Mouse (Mus musculus) embryonic facial prominence, embryonic 13.5 days (tissue): ENCODE measurements around the gene Layn. TPM values are rescaled to one million over a fixed set of nuclear protein-coding genes. Genes with fewer than 3 reads are reported as not detected.

Experiments used
- ATAC-seq: fragments of 200-750 bp; cut with Nextera tagmentation; 2 replicates; pipeline ENCODE4 v1.8.0; 2017; ENCODE audit warnings: low read depth; ENCODE audit not compliant: insufficient number of reproducible peaks, insufficient read depth, low FRiP score, low TSS enrichment
- H3K27ac ChIP-seq: fragments of 300-500 bp; sonication (generic); 2 replicates; pipeline ENCODE4 v1.5.1; 2015; ENCODE audit warnings: moderate library complexity, mild to moderate bottlenecking, inconsistent platforms
- H3K27me3 ChIP-seq: fragments of 300-500 bp; sonication (generic); 2 replicates; pipeline ENCODE4 v1.6.1; 2015; ENCODE audit warnings: mild to moderate bottlenecking, inconsistent platforms
- H3K36me3 ChIP-seq: fragments of 300-500 bp; sonication (generic); 2 replicates; pipeline ENCODE4 v1.6.1; 2015; ENCODE audit warnings: mild to moderate bottlenecking, inconsistent platforms
- H3K4me1 ChIP-seq: fragments of 300-500 bp; sonication (generic); 2 replicates; pipeline ENCODE4 v1.6.1; 2015; ENCODE audit warnings: inconsistent platforms
- H3K4me2 ChIP-seq: fragments of 300-500 bp; sonication (generic); 2 replicates; pipeline ENCODE4 v1.6.1; 2015; ENCODE audit warnings: moderate library complexity, mild to moderate bottlenecking, inconsistent platforms
- H3K4me3 ChIP-seq: fragments of 300-500 bp; sonication (generic); 2 replicates; pipeline ENCODE4 v1.5.1; 2015; ENCODE audit warnings: mild to moderate bottlenecking, inconsistent platforms
- H3K9ac ChIP-seq: fragments of 300-500 bp; sonication (generic); 2 replicates; pipeline ENCODE4 v1.6.1; 2015; ENCODE audit warnings: mild to moderate bottlenecking, inconsistent platforms
- H3K9me3 ChIP-seq: fragments of 300-500 bp; sonication (generic); 2 replicates; pipeline ENCODE4 v1.6.1; 2016; ENCODE audit warnings: inconsistent platforms
- WGBS: fragments of 180-500 bp; shearing (Covaris S2); methylation state at CpG from one replicate; pipeline ENCODE4 v1.1.7; 2015; ENCODE audit warnings: mixed read lengths; 5-methylcytosine and 5-hydroxymethylcytosine counted together
- polyA plus RNA-seq: library from polyadenylated mRNA; unstranded; fragments of >200 nt; fragmentation: Nextera tagmentation; extraction: Ambion mirVana; gene quantifications from 2 replicates; pipeline ENCODE4 v1.2.1, GENCODE M21; 2015

Gene Layn
- polyA plus RNA-seq, result 4.5 and 5.4 TPM in 2 replicates

DNA sequence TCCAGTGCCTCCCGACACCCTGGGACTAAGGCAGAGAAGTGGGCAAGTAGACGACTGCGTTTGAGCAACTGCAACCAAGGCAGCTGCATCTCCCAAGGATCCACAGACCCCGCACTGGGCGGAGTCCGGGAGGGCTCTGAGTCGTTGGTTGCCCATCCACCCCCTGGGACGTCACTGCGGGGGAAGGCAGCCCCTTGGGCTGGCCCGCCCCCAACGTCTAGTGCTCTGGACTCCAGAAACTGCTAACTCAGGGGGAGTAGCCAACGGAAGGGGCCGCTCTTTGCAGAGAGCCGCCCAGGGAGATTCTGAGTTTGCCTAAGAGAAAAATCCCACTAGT, at the start of gene Layn:
Gene Layn (minus strand): TSS at position 116 of the 337 bp plus-strand sequence.
- Histone ChIP-seq H3K36me3 (no peaks in the 10 kb centered on the region), H3K27ac (peak within 1 kb of the TSS; percentile 55), H3K9me3 (no peaks in the 10 kb centered on the region), H3K27me3 (no peaks in the 10 kb centered on the region), H3K9ac (peak within 1 kb of the TSS; percentile 76), H3K4me2 (peak within 1 kb of the TSS; percentile 84), H3K4me1 (peaks cover 22% of the 10 kb centered on the region), H3K4me3 (peak within 1 kb of the TSS; percentile 53)
- peak; percentile 91 for ATAC-seq
- under 1% methylated on average over 14 of the region's 14 CpGs for WGBS

DNA sequence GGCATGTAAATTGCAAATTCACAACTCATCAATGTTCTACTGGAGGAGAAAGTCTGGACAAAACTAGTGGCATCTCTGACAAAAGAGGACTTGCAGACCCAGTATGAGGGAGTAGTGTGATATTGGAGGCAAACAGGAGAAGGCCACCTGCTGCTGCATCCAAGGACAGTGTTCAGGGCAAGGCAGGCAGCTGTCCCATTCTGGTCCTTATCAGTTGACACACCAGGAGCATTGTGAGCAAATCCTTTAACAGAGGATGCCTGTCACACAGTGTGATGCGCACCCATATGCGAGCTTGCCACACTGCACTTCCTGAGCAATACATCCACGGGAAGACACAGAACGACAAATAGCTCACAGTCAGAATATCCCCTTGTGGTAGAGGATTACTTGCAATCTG, 37.9 kb upstream of the Layn start:
- WGBS, result 67% methylated on average over 4 of the region's 4 CpGs
- no peak overlapping the region for H3K27ac ChIP-seq
- H3K4me2 ChIP-seq, result no peak overlapping the region

DNA sequence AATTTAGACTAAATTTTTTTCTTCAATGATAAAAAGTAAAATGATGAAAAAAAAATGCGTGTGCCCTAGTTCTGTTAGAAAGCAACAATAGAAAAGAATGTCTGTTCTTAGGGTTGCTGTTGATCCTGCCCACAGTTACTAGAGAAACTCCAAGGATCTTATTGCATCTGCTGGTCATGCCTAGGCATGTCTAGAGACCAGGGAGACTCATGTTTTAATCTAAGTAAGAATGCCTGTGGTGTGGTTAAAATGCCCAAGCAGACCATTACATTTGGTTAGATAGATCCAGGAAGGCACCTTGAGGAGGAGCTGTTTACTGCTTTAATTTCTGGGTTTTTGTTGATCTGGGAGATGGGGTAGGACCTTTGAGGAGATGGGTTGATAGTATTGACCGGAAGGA, 28.9 kb upstream of the Layn start:
- no peak for ATAC-seq
- Histone ChIP-seq H3K4me2 (no peak overlapping the region), H3K9ac (no peak overlapping the region), H3K27ac (no peak overlapping the region), H3K9me3 (no peaks in the 10 kb centered on the region), H3K36me3 (no peaks in the 10 kb centered on the region), H3K4me1 (peaks cover 13% of the 10 kb centered on the region), H3K27me3 (peaks cover 25% of the 10 kb centered on the region), H3K4me3 (no peak overlapping the region)
- 85% methylated on average over 2 of the region's 2 CpGs for WGBS

More for the DNA sequence above, 37.9 kb upstream of the Layn start:
- no peaks in the 10 kb centered on the region for H3K36me3 ChIP-seq
- H3K9me3 ChIP-seq, result no peaks in the 10 kb centered on the region
- H3K4me1 ChIP-seq, result no peaks in the 10 kb centered on the region
- H3K4me3 ChIP-seq, result no peak overlapping the region
- no peak for ATAC-seq
- H3K9ac ChIP-seq, result no peak overlapping the region
- H3K27me3 ChIP-seq, result no peaks in the 10 kb centered on the region

DNA sequence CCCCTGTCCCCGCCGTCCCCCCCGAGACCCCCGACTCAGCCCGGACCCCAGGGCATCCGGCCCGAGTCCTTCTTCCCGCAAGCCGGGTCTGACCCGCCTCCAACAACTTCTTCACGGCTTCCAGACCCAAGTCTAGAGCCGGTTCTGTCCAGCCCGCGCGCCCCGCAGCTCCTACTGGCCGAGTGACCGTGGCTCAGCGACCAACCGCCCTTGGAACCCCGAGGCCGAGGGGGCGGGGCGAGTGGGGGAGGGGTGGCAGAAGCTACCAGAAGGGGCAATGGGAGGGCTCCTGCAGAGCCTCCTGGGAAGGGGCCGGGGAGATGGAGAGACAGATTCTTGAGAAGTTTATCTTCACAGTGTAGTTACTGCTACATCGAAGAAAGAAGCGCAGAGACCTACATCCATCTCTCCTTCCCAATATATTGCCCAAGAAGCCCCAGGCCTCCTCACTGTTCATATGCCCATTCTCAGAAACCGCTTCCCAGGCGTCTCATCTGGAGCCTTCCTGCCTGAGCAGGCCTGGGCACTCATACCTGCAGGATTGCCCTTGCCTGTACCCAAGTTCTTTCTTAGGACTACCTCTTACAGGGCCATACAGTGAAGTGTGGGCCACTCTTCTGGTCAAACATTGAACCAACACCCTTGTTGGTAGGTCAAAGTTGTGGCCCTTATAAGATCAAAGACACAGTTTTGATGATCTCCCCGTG, 27.1 kb upstream of the Layn start:
- Histone ChIP-seq H3K9ac (peak overlapping the region; percentile 78), H3K27ac (no peak overlapping the region), H3K27me3 (peaks cover 30% of the 10 kb centered on the region), H3K4me2 (peak overlapping the region; percentile 100), H3K4me1 (peaks cover 13% of the 10 kb centered on the region), H3K9me3 (no peaks in the 10 kb centered on the region), H3K4me3 (peak overlapping the region; percentile 62), H3K36me3 (no peaks in the 10 kb centered on the region)
- no peak for ATAC-seq
- WGBS, result 12% methylated on average over 26 of the region's 30 CpGs

DNA sequence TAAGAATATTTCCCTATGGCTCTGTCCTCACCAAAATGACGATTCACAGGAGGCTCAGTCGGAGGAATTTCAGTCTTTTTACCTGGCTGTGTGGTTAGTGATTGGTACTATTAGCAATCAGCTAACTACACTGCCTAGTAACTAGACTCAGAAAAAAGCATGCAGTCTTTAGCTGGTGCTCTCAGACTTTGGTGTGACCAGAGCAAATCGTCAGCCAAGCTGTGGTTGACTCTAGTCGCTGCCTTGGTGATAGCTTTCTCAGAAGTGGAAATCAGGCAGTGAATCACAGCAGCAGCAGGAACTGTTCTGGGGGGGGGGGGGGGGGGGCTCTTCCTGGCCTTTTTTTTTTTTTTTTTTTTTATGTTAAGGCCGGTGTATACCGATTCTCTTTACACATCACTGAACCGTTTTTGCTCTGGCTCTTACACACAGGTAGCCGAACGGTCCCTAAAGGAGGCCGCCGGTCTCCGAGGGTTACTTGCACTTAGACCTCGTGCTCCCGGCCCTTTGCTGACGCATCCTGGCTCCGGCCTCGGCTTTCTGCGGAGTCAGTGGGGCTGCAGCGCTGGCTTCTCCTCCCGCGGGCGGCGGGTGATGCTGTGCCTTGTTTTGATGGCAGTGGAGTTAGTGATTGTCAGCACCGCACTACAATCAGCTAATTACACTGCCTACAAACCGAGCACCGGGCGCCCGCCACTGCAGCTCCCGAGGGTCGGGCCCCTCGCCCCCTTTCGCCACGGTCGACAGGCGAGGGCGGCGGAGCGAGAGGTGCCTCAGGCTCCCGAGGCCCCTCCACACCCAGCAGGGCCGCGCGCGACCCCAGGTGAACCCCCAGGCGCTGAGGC, 26.3 kb upstream of the Layn start:
- H3K9me3 ChIP-seq, result no peaks in the 10 kb centered on the region
- H3K4me2 ChIP-seq, result peak overlapping the region; percentile 100
- H3K9ac ChIP-seq, result peak overlapping the region; percentile 78
- WGBS, result 1% methylated on average over 43 of the region's 44 CpGs
- no peak overlapping the region for H3K27ac ChIP-seq
- ATAC-seq, result no peak
- H3K4me1 ChIP-seq, result peaks cover 13% of the 10 kb centered on the region
- no peaks in the 10 kb centered on the region for H3K36me3 ChIP-seq
- peaks cover 30% of the 10 kb centered on the region for H3K27me3 ChIP-seq
- peak overlapping the region; percentile 62 for H3K4me3 ChIP-seq

DNA sequence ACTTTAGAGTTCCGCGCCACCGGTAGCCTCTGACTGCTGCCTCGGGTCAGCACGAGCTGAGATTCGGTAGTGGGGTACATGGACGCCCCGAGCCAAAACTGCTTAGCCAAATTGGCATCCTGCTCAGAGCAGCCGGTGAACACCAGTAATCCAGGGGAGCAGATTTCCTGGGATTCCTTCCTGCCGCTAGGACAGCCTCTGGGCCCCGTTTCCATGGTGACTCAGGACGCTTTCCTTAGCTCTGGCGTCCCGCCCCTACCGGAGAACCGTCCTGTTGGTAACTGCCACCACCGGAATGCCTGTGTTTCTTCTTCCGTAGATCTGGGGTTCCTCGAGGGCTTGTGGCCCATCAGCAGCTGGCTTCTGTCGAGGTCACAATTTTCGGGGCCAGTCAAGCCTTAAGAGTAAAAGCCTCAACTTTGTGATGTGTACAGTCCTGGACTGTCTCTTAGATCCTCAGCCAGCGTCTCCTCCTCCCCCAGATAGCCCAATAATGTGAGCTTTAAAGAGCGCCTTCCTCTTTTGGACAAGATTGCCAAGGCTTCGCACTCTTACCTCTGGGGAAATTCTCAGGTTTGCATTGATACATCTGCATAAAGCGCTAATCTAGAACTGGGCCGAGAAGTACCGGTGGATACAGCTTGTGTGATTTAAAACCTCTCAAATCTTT, 25.0 kb upstream of the Layn start, which contains the start of gene 4833427G06Rik:
Gene 4833427G06Rik (minus strand): TSS at position 323 of the 670 bp plus-strand sequence.
- H3K27me3 ChIP-seq, result peaks cover 30% of the 10 kb centered on the region
- WGBS, result 7% methylated on average over 27 of the region's 27 CpGs
- H3K27ac ChIP-seq, result no peak within 1 kb of the TSS
- ATAC-seq, result 0 out of 2 replicates have a peak, but pooled peaks have one; percentile 43
- H3K4me1 ChIP-seq, result peaks cover 13% of the 10 kb centered on the region
- H3K36me3 ChIP-seq, result no peaks in the 10 kb centered on the region
- 0 out of 2 replicates have a peak within 1 kb of the TSS, but pooled peaks have one; percentile 52 for H3K9ac ChIP-seq
- H3K9me3 ChIP-seq, result no peaks in the 10 kb centered on the region
- H3K4me3 ChIP-seq, result peak within 1 kb of the TSS; percentile 62
- H3K4me2 ChIP-seq, result peak within 1 kb of the TSS; percentile 100

DNA sequence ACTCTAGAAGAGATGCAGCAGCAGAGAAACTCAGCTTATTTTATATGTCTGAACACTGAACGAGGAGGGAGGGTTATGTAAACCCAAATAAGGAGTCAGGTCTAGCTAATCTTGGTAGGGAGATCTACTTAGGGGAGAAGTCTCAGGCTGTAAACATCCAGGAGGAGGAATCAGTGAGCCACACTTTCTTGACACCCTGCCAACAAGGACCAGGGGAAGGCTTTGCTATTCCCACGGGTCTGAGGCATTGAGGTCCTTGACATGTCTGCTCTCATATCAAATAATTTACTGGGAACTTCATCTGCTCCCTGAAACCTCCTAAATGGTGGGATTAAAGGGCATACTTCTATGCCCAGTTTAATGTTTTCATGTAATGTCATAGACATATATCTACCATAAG, 19.4 kb upstream of the Layn start:
- ATAC-seq, result no peak
- Histone ChIP-seq H3K27me3 (peaks cover 7% of the 10 kb centered on the region), H3K4me2 (no peak overlapping the region), H3K4me3 (no peak overlapping the region), H3K27ac (no peak overlapping the region), H3K36me3 (no peaks in the 10 kb centered on the region), H3K4me1 (no peaks in the 10 kb centered on the region), H3K9ac (no peak overlapping the region), H3K9me3 (no peaks in the 10 kb centered on the region)
- WGBS, result 56% methylated on average over 2 of the region's 2 CpGs

DNA sequence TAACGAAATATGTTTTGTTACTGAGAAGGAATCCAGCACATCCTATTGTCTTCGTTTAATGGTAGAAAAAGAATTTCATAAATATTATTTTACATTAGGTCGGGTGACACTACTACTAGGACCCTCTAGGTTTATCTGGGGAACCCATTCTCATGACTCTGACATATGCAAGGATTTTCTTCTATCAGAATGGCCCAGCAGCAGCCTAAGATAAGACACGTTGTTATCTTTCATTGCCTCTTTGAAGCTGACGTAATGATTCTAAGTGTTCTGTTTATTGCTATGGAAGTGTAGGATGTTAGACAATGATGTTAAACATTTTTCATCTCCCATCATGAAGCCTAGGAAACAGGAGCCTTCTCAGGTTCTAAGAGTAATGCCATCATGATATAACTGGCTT, 16.8 kb upstream of the Layn start:
- Histone ChIP-seq H3K4me3 (no peak overlapping the region), H3K9ac (no peak overlapping the region), H3K27me3 (no peaks in the 10 kb centered on the region), H3K27ac (no peak overlapping the region), H3K36me3 (no peaks in the 10 kb centered on the region), H3K9me3 (no peaks in the 10 kb centered on the region), H3K4me2 (no peak overlapping the region), H3K4me1 (no peaks in the 10 kb centered on the region)
- 77% methylated on average over 5 of the region's 5 CpGs for WGBS
- ATAC-seq, result no peak

DNA sequence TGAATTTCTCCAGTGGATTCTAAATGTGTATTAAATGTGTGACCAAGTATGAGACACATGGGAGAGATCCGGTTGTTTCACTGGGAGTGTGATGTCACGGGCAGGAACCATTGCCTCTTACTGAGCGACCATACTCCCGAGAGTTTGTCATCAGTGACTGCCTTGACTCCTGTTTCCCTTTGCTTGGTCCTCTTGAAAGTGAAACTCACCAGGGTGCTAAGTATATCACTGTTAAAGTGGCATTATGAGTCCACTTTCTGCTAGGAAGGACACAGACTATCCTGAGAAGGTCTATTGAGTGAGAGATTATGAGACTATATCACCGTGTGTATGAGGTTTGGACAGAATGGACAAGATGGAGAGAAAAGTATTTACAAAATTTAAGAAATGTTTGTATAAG, 4.7 kb upstream of the Layn start:
- Histone ChIP-seq H3K36me3 (no peaks in the 10 kb centered on the region), H3K9me3 (no peaks in the 10 kb centered on the region), H3K4me1 (peaks cover 10% of the 10 kb centered on the region), H3K9ac (no peak overlapping the region), H3K27ac (no peak overlapping the region), H3K27me3 (no peaks in the 10 kb centered on the region), H3K4me3 (no peak overlapping the region), H3K4me2 (no peak overlapping the region)
- 81% methylated on average over 5 of the region's 5 CpGs for WGBS
- ATAC-seq, result no peak

DNA sequence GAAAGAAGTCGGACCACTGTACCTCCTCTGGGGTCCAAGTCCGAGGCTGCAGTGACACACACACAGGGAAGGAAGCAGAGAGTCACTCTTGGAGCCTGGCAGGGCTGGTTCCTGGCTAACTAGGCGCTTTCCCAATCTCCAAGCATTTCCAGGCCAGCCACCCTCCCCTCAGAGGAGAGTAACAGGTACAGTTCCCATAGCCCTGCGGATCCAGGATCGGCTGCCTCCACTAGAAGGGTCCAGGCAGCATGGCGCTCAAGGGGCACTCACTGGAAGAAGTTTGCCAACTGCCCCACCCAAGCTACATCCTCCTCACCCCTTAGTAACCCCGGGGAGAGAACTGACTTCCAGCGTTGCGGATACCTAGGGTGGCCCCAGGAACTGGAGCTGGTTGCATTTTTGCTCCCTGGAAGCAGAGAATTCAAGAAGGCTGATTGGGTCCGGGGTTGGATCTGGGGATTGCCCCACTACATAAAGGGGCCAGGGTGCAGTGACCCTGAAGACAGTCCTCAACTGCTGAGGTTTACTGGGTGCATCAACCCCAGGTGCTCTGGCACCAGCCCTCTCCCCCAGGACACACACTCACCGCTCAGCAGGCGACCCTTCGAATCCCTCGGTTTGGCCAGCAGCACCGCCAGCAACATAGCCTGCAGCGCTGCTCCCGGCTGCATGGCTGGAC, 455 bp downstream of the Layn start:
- WGBS, result under 1% methylated on average over 17 of the region's 17 CpGs
- peaks cover 22% of the 10 kb centered on the region for H3K4me1 ChIP-seq
- H3K9me3 ChIP-seq, result no peaks in the 10 kb centered on the region
- H3K4me3 ChIP-seq, result peak overlapping the region; percentile 53
- peak overlapping the region; percentile 76 for H3K9ac ChIP-seq
- peak overlapping the region; percentile 55; the same call in 1 of the 2 replicates for H3K27ac ChIP-seq
- H3K36me3 ChIP-seq, result no peaks in the 10 kb centered on the region
- H3K27me3 ChIP-seq, result no peaks in the 10 kb centered on the region
- H3K4me2 ChIP-seq, result peak overlapping the region; percentile 84
- ATAC-seq, result no peak

DNA sequence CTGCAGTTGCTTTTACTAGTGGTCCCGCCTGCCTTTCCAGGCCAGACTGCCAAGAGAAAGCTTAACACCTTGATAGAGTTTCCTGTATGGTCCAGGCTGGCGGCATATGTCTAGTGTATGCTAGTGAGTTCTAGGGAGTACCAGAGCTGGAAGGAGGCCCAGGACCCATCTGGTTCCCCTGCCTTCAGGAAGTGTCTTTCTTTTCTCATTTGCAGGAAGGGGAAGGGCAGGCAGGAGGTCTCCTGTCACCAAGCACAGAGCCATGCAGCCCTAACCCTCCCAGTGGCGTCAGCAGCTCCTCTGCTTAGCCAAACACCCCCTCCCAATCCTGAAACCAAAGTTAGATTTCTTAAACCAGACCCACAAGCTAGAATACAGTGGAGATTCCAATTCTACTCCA, 1.1 kb downstream of the Layn start:
- Histone ChIP-seq H3K4me2 (peak overlapping the region; percentile 84), H3K4me1 (peaks cover 22% of the 10 kb centered on the region), H3K9me3 (no peaks in the 10 kb centered on the region), H3K9ac (peak overlapping the region; percentile 51; the same call in 1 of the 2 replicates), H3K36me3 (no peaks in the 10 kb centered on the region), H3K27me3 (no peaks in the 10 kb centered on the region), H3K27ac (no peak overlapping the region), H3K4me3 (peak overlapping the region; percentile 53)
- WGBS, result 16% methylated on average over 3 of the region's 3 CpGs
- no peak for ATAC-seq
